Mouse (Mus musculus) midbrain, postnatal 0 days (tissue): ENCODE measurements at regions not wholly inside any gene's neighbourhood (a gene's known extent, or its start where the extent isn't known, plus 50 kb on each side); places are given as distances from the start of the nearest gene placed in this dataset.
A peak's percentile ranks its signal among the peaks of the same experiment; 100 is the strongest.

Experiments used
- ATAC-seq: fragments of 200-750 bp; cut with Nextera tagmentation; 2 replicates; pipeline ENCODE4 v1.8.0; 2017; ENCODE audit warnings: moderate number of reproducible peaks, mild to moderate bottlenecking, moderate TSS enrichment, moderate library complexity; ENCODE audit not compliant: low FRiP score
- DNase-seq: peaks from one replicate; pipeline ENCODE4 v3.0.0-alpha.2; 2015; ENCODE audit warnings: low spot score
- H3K27ac ChIP-seq: fragments of 300-500 bp; sonication (generic); 2 replicates; pipeline ENCODE4 v1.5.1; 2014; ENCODE audit warnings: low read depth, mild to moderate bottlenecking, low read length, mixed read lengths
- H3K27me3 ChIP-seq: fragments of 300-500 bp; sonication (generic); 2 replicates; pipeline ENCODE4 v1.6.1; 2014; ENCODE audit warnings: low read length, control low read depth, mixed read lengths; ENCODE audit not compliant: insufficient read depth
- H3K36me3 ChIP-seq: fragments of 300-500 bp; sonication (generic); 2 replicates; pipeline ENCODE4 v1.6.1; 2014; ENCODE audit warnings: low read length, control low read depth, mixed read lengths; ENCODE audit not compliant: insufficient read depth
- H3K4me1 ChIP-seq: fragments of 300-500 bp; sonication (generic); 2 replicates; pipeline ENCODE4 v1.6.1; 2014; ENCODE audit warnings: mild to moderate bottlenecking, control low read depth, antibody characterized with exemption, low read length, mixed read lengths; ENCODE audit not compliant: insufficient read depth
- H3K4me2 ChIP-seq: fragments of 300-500 bp; sonication (generic); 2 replicates; pipeline ENCODE4 v1.6.1; 2014; ENCODE audit warnings: low read depth, mild to moderate bottlenecking, low read length, mixed read lengths; ENCODE audit not compliant: poor library complexity, severe bottlenecking
- H3K4me3 ChIP-seq: fragments of 300-500 bp; sonication (generic); 2 replicates; pipeline ENCODE4 v1.5.1; 2014; ENCODE audit warnings: low read depth, mild to moderate bottlenecking, low read length, moderate library complexity
- H3K9ac ChIP-seq: fragments of 300-500 bp; sonication (generic); replicated peaks from 2 replicates; pipeline ENCODE4 v1.6.1; 2014; ENCODE audit warnings: mild to moderate bottlenecking, low read length, moderate library complexity, mixed read lengths; ENCODE audit not compliant: poor library complexity, severe bottlenecking
- H3K9me3 ChIP-seq: fragments of 300-500 bp; sonication (generic); 2 replicates; pipeline ENCODE4 v1.6.1; 2016; ENCODE audit warnings: low read length, control low read depth
- CTCF ChIP-seq: IDR thresholded peaks from 2 replicates; pipeline ENCODE4 v1.5.1; 2016; ENCODE audit warnings: antibody characterized with exemption, mild to moderate bottlenecking
- WGBS: fragments of 180-500 bp; shearing (Covaris S2); extraction: QIAGEN DNeasy Blood & Tissue Kit; methylation state at CpG from one replicate; pipeline ENCODE4 v1.1.7; 2014; 5-methylcytosine and 5-hydroxymethylcytosine counted together

DNA sequence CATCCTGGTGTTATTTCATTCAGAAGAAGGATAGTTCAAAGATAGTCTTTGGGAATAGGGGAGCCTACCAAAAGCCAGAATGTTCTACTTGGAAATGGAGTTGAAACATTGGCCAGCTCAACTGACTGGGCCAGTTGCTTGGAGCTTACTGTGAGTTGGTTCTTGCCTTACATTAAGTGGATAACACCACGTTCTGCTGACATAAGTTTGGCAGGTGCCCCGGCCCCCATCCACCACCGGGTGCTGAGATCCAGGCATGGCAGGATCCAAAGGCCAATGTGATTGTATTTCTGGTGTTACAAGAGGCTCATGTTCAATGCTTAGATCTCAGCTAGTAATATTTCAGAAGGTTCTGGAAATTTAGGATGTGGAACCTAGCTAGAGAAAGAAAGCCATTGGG, 608.0 kb upstream of the Vstm2b start:
- Histone ChIP-seq H3K9ac (no peak overlapping the region), H3K27me3 (no peaks in the 10 kb centered on the region), H3K27ac (no peak overlapping the region), H3K36me3 (no peaks in the 10 kb centered on the region), H3K4me3 (no peak overlapping the region), H3K9me3 (no peaks in the 10 kb centered on the region), H3K4me2 (no peak overlapping the region), H3K4me1 (no peaks in the 10 kb centered on the region)
- 96% methylated on average over 3 of the region's 3 CpGs for WGBS
- TF ChIP-seq CTCF = no peak
- no peak for DNase-seq
- no peak for ATAC-seq

DNA sequence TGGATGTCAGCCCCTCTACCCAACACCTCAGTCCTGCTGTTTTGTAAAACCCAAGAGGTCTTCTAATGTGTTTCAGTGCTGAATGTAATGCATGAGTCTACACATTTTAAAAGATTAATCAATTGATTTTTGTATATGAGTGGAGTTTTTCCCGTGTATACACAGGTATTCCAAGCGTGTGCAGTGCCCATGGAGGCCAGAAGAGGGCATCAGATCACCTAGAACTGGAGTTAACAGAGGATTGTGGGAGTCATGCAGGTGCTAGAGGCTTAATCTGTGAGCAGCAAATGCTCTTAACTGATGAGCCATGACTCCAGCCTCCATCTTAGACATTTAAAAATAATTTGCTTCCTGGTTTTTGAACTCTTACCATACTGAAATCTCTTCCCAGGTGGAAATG, 587.6 kb upstream of the Vstm2b start:
- H3K9ac ChIP-seq = no peak overlapping the region
- no peaks in the 10 kb centered on the region for H3K36me3 ChIP-seq
- WGBS = 26% methylated on average over 2 of the region's 2 CpGs
- ATAC-seq (no peak), DNase-seq (peak; percentile 2)
- H3K27ac ChIP-seq = no peak overlapping the region
- no peaks in the 10 kb centered on the region for H3K9me3 ChIP-seq
- no peaks in the 10 kb centered on the region for H3K4me1 ChIP-seq
- H3K4me3 ChIP-seq = no peak overlapping the region
- TF ChIP-seq CTCF = peak; percentile 61
- H3K27me3 ChIP-seq = no peaks in the 10 kb centered on the region
- H3K4me2 ChIP-seq = no peak overlapping the region

DNA sequence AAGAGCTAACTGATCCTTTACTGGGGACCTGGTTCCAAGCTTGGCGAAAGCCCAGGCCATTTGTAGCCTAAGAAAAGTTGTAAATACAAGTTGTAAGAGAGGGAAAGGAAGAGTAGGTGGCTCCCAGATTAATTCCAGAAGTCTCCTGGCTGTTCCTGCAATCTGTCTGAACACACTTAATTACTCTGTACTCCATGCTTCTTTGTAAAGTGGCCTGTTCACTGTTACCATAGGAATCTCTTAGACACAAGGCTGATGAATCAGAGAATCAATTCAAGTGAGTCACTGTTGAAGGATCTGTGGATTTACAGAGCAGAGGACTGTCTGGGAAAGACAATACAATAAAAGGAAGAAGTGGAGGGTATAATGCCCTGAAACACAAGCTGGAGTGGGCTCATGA, 577.0 kb upstream of the Vstm2b start:
- no peaks in the 10 kb centered on the region for H3K9me3 ChIP-seq
- H3K4me3 ChIP-seq = no peak overlapping the region
- TF ChIP-seq CTCF = no peak
- 91% methylated on average over 1 of the region's 1 CpGs for WGBS
- H3K9ac ChIP-seq = no peak overlapping the region
- H3K36me3 ChIP-seq = no peaks in the 10 kb centered on the region
- H3K4me2 ChIP-seq = no peak overlapping the region
- no peaks in the 10 kb centered on the region for H3K4me1 ChIP-seq
- DNase-seq (no peak), ATAC-seq (no peak)
- no peak overlapping the region for H3K27ac ChIP-seq
- no peaks in the 10 kb centered on the region for H3K27me3 ChIP-seq

DNA sequence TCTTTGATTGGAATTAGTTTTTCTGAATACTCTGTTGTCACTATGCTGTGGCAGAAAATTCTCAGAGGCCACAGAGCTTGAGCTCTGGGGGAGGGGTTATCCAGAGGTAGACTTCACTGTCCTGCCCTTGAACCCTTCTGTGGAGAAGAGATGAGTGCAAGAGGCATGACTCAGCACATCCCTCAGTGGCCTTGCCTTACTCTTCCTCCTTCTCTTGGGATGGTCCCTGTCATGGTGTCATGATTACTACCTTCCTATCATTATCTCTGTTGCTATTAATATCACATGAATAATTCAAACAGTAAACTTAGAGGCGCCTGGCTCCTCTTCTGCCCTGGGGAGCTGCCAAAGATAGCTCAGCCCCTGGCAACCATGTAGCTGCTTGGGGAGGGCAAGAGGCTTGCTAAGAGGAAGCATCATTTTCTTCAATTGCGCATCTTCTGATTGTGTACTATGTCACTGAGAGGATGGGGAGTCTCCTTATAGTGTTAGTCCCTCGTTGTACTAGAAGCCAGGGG, 572.9 kb upstream of the Vstm2b start:
- Histone ChIP-seq H3K4me1 (no peaks in the 10 kb centered on the region), H3K9ac (no peak overlapping the region), H3K27me3 (no peaks in the 10 kb centered on the region), H3K9me3 (no peaks in the 10 kb centered on the region), H3K4me2 (no peak overlapping the region), H3K4me3 (no peak overlapping the region), H3K27ac (no peak overlapping the region), H3K36me3 (no peaks in the 10 kb centered on the region)
- DNase-seq = no peak
- 78% methylated on average over 3 of the region's 3 CpGs for WGBS
- no peak for ATAC-seq
- no peak for TF ChIP-seq CTCF

DNA sequence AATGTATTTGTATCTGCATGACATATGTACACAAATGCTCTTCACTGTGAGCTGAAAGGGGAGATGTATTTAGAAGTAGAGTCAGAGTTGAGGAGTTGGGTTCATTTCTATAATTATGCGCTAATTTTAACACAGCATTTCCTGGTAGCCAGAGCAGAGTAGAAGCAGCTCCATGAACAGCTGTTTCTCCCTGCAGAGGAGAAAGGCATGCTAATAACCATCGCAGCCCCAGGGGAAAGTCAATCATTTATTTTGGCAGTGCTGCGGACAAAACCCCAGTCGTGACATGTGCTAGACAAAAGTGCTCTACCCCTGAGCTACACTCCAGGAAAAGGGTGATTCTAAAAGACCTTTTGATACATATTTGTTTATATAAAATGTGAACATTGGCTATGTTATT, 565.7 kb upstream of the Vstm2b start:
- TF ChIP-seq CTCF = no peak
- Histone ChIP-seq H3K4me2 (no peak overlapping the region), H3K27ac (no peak overlapping the region), H3K4me1 (no peaks in the 10 kb centered on the region), H3K27me3 (no peaks in the 10 kb centered on the region), H3K4me3 (no peak overlapping the region), H3K9me3 (no peaks in the 10 kb centered on the region), H3K36me3 (no peaks in the 10 kb centered on the region), H3K9ac (no peak overlapping the region)
- DNase-seq (peak; percentile 28), ATAC-seq (no peak)
- 48% methylated on average over 4 of the region's 4 CpGs for WGBS

DNA sequence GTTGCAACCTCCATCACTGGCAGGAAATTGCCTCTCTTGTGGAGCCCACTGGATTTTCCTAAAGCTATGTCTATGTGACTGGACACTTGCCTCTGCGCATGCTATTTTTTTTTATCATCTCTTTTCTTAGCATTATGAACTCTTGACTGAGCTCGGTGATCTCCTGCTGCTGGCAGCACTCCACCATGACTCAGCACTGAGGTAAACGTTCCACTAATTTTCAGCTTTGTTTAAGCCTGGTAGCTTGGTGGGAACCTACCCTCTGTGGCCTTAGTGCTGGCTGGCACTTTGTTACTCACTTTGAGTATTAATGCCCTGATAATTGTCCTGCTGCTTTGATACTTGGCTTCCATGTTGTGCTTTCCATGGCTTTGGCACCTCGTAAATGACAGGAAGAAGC, 545.8 kb upstream of the Vstm2b start:
- no peak overlapping the region for H3K4me2 ChIP-seq
- H3K36me3 ChIP-seq = no peaks in the 10 kb centered on the region
- H3K27me3 ChIP-seq = no peaks in the 10 kb centered on the region
- 49% methylated on average over 4 of the region's 4 CpGs for WGBS
- peak; percentile 15 for DNase-seq
- no peak for TF ChIP-seq CTCF
- H3K4me3 ChIP-seq = no peak overlapping the region
- H3K27ac ChIP-seq = no peak overlapping the region
- no peak for ATAC-seq
- H3K9ac ChIP-seq = no peak overlapping the region
- no peaks in the 10 kb centered on the region for H3K9me3 ChIP-seq
- H3K4me1 ChIP-seq = no peaks in the 10 kb centered on the region
